Mouse (Mus musculus): Measurements from ENCODE around the gene Bcor. TPM values are rescaled to one million over a fixed set of nuclear protein-coding genes. Genes with fewer than 3 reads are reported as not detected.

Gene Bcor
- polyA plus RNA-seq, 1 experiment from 2014 or later: 14.7 TPM

DNA sequence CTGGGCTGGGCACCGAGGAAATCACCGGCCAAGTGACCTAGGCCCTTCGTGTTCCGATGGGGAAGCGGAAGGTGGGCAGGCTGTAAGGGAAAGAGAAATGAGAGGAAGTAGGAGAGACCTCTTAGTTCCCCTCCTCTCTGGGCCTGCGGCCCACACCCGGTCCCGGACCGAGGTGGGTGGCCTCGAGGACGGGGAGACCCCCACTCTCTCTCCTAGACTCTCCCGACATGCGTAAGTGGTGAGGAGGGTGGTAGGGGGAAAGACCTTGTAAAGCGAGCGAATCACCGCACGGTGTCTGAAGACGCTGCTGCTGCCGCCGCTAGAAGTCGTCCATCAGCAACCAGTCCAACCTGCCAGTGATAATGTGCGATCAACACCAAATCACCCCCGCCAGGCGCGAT, 23.0 kb downstream of the Bcor start:
- H3K9me3 ChIP-seq (replicated peaks; ENCODE audit: control insufficient read depth, low read length, poor library complexity, severe bottlenecking): no peaks in the 10 kb centered on the region
- peaks cover 10% of the 10 kb centered on the region for H3K4me1 ChIP-seq (ENCODE audit: control insufficient read depth, insufficient read depth, low read length)
- peaks cover 32% of the 10 kb centered on the region for H3K27me3 ChIP-seq (ENCODE audit: control insufficient read depth, insufficient read depth, low read depth, low read length)
- peak overlapping the region; percentile 70 for H3K9ac ChIP-seq (ENCODE audit: low read depth, low read length)
- peak overlapping the region; percentile 42 for H3K4me3 ChIP-seq (ENCODE audit: low read depth, low read length)
- no peaks in the 10 kb centered on the region for H3K36me3 ChIP-seq (ENCODE audit: control insufficient read depth, insufficient read depth, low read length)
- 2% methylated on average over 22 of the region's 25 CpGs for WGBS
- H3K4me2 ChIP-seq (ENCODE audit: low read length): peak overlapping the region; percentile 75
- peak; percentile 26; the same call in 1 of the 2 replicates for ATAC-seq
- peak overlapping the region; percentile 89 for H3K27ac ChIP-seq (ENCODE audit: low read length)

DNA sequence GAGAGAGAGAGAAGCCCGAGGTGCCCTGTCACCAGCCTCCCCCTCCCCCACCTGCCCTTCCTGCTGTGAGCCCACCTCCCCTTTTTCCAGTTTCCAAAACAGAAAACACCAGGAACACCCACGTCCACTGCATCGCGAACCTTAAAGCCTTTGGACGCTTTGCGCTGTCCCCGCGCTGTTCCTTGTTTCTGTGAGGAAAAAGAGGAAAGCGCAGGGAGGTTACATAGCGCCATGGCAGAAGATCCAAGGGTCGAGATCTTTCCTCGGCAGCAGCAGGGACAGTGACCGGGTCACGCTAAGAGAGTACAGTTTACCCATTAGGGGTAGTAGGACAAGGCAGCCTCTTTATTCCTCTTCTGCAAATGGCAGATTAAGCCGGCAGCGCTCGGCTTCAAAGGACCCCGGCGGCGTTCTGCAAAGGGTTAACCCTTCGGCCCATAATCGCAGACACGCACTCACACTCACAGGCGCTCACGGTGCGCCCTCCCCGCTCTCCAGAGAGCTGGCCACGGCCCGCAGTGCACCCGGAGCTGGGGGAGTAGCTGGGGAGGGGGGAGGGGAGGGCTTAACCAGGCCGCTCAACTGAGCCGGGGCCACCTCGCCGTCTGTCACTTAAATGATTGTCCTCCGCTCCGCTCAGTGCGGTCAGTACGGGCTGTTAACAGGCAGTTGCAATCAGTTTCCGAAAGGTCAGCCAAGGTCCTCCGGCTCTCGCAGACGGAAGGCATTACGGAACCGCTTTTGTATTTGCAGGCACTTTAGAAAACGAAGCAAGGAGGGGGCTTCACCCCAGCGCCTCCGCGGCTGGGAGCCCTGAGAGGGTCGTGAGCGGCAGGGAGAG, 23.7 kb downstream of the Bcor start:
- H3K4me1 ChIP-seq (ENCODE audit: control insufficient read depth, insufficient read depth, low read length): peaks cover 10% of the 10 kb centered on the region
- WGBS: under 1% methylated on average over 49 of the region's 50 CpGs

DNA sequence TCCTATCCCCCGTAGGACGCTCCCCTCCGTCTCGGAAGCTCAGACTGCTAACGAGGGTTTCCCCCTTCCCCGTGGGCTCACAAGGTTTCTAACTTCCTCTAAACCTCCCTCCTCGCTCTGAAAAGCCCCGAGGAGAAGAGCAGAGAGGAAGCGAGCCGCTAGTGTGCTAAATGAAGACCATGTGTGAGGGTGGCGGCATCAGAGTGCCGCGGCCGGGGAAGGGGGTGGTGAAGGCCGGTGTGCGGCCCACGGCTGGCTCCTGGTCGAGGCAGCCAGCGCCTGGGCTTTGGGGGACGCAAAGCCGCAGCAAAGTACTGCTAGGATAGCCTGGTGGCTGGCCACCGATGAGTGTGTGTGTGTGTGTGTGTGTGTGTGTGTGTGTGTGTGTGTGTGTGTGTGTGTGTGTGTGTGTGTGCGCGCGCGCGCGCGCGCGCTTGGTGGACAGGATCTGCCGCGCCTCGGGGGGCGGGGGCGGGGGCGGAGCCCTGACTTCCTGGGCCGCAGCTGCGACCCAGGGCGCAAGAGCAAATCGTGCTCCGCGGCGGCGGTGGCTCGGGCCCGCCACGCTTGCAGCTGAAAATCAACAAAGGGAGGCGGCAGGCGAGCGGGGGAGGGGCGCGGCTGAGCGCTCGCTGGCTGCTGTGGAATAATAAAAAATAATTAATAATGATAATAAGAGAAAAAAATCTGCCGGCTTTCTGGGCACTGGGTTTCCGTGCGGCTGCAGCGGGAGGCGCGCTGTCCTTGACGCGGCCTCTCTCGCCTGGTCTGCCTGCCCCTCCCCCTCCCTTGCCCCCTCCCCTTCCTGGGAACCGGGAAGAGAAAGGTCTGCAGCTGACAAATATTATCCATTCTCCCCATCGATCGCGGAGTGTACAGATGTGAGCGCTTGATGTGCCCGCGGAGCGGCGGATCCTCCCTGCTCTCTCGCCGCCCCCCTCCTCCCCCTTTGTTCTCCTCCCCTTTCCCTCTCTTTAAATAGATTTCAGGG, 24.7 kb downstream of the Bcor start:
- peak overlapping the region; percentile 75 for H3K4me2 ChIP-seq (ENCODE audit: low read length)
- peak overlapping the region; percentile 66 for H3K9ac ChIP-seq (ENCODE audit: low read depth, low read length)
- no peaks in the 10 kb centered on the region for H3K9me3 ChIP-seq (replicated peaks; ENCODE audit: control insufficient read depth, low read length, poor library complexity, severe bottlenecking)
- no peaks in the 10 kb centered on the region for H3K36me3 ChIP-seq (ENCODE audit: control insufficient read depth, insufficient read depth, low read length)
- WGBS: 2% methylated on average over 53 of the region's 75 CpGs
- ATAC-seq: peak; percentile 67
- H3K4me1 ChIP-seq (ENCODE audit: control insufficient read depth, insufficient read depth, low read length): peaks cover 10% of the 10 kb centered on the region
- peaks cover 42% of the 10 kb centered on the region for H3K27me3 ChIP-seq (ENCODE audit: control insufficient read depth, insufficient read depth, low read depth, low read length)
- H3K4me3 ChIP-seq (ENCODE audit: low read depth, low read length): peak overlapping the region; percentile 42
- H3K27ac ChIP-seq (ENCODE audit: low read length): peak overlapping the region; percentile 89

More for the DNA sequence above, 23.7 kb downstream of the Bcor start:
- Histone ChIP-seq H3K27ac (ENCODE audit: low read length) (peak overlapping the region; percentile 89), H3K36me3 (ENCODE audit: control insufficient read depth, insufficient read depth, low read length) (no peaks in the 10 kb centered on the region), H3K4me3 (ENCODE audit: low read depth, low read length) (peak overlapping the region; percentile 42), H3K27me3 (ENCODE audit: control insufficient read depth, insufficient read depth, low read depth, low read length) (peaks cover 35% of the 10 kb centered on the region), H3K9me3 (replicated peaks; ENCODE audit: control insufficient read depth, low read length, poor library complexity, severe bottlenecking) (no peaks in the 10 kb centered on the region), H3K4me2 (ENCODE audit: low read length) (peak overlapping the region; percentile 75), H3K9ac (ENCODE audit: low read depth, low read length) (peak overlapping the region; percentile 70)
- peak; percentile 36 for ATAC-seq

DNA sequence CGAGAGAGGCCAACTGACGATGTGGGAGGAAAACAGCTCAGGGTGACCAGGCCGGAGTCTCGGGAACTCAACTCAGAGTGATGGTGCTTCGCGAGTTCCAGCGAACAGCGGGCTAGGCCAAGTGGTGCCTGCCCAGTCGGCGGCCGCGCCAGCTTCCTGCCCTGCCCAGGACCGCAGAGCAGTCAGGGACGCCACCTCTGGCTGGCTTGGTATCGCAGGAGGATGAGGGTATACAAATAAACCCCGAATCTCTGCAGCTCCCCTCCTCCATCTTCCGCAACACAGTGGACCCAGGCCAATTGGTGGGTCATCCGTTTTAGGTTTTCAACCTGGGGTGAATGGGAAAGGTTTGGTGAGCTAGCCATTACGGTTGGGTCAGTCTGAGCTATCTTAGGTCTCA, 25.6 kb downstream of the Bcor start:
- H3K9me3 ChIP-seq (replicated peaks; ENCODE audit: control insufficient read depth, low read length, poor library complexity, severe bottlenecking): no peaks in the 10 kb centered on the region
- H3K27me3 ChIP-seq (ENCODE audit: control insufficient read depth, insufficient read depth, low read depth, low read length): peaks cover 44% of the 10 kb centered on the region
- peaks cover 10% of the 10 kb centered on the region for H3K4me1 ChIP-seq (ENCODE audit: control insufficient read depth, insufficient read depth, low read length)
- no peaks in the 10 kb centered on the region for H3K36me3 ChIP-seq (ENCODE audit: control insufficient read depth, insufficient read depth, low read length)
- peak overlapping the region; percentile 42 for H3K4me3 ChIP-seq (ENCODE audit: low read depth, low read length)
- 3% methylated on average over 19 of the region's 19 CpGs for WGBS
- no peak for ATAC-seq
- peak overlapping the region; percentile 75 for H3K4me2 ChIP-seq (ENCODE audit: low read length)
- H3K27ac ChIP-seq (ENCODE audit: low read length): no peak overlapping the region; the same call in 1 of the 2 replicates
- H3K9ac ChIP-seq (ENCODE audit: low read depth, low read length): peak overlapping the region; percentile 66; the same call in 1 of the 2 replicates

DNA sequence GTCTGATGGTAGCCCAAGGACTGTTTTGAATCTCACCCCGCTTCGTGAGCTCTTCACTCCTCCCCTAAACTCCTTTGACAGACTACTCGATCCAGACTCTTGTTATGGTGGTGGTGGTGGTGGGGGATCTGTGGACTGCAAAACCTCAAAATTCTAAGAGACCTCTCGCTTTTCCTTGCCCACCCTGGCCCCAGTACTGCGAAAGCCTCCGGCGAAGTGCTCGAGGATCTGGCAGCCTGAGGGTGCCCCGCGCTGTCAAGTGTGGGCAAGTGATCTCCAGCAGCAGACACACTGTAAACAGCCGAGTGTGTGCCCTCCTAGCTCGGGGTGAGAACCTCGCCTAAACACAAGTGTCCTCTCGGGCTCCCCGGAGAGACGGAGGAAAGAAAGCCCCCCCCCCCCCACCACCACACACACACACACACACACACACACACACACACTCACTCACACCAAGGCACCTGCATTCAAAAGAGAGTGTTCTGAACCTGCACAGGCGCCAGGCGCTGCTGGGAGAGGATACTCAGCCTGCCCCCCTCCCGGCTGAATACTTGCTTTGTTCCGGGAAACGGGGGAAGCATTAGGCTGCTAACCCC, 26.2 kb downstream of the Bcor start:
- Histone ChIP-seq H3K4me3 (ENCODE audit: low read depth, low read length) (peak overlapping the region; percentile 27), H3K9me3 (replicated peaks; ENCODE audit: control insufficient read depth, low read length, poor library complexity, severe bottlenecking) (no peaks in the 10 kb centered on the region), H3K4me2 (ENCODE audit: low read length) (peak overlapping the region; percentile 75), H3K9ac (ENCODE audit: low read depth, low read length) (peak overlapping the region; percentile 66), H3K27ac (ENCODE audit: low read length) (no peak overlapping the region), H3K27me3 (ENCODE audit: control insufficient read depth, insufficient read depth, low read depth, low read length) (peaks cover 48% of the 10 kb centered on the region), H3K4me1 (ENCODE audit: control insufficient read depth, insufficient read depth, low read length) (peaks cover 8% of the 10 kb centered on the region), H3K36me3 (ENCODE audit: control insufficient read depth, insufficient read depth, low read length) (no peaks in the 10 kb centered on the region)
- ATAC-seq: no peak
- WGBS: 4% methylated on average over 18 of the region's 21 CpGs

DNA sequence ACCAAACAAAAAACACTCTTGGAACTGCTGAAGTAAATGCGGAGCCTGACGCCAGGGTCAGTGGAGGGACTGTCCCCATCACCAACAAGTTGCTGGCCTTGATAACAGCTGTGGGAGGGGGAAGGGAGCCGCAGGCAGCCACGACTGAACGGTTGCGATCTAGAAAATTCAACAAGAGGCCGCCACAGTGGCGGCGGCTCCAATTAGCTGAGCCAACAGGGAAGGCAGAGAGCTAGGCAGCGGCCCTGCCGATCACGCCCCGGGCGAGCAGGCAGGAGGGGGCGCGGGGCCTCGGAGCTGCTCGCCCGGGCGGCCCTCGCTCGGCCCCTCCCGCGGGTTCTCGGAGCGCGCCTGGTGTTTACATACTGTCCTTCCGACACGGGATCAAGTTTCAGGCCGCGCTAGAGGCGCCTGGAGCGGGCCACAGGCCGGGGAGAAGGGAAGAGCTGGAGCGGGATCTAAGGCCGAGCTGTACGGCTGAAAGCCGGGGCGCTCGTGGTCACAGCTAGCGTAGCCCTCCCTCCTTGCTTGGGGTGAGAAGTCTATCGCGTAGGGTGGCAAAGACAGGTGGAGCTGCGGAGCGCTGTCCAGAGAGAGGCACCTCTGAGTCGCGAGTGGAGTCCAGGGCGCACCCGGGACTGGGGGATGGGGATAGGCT, 26.8 kb downstream of the Bcor start:
- no peaks in the 10 kb centered on the region for H3K9me3 ChIP-seq (replicated peaks; ENCODE audit: control insufficient read depth, low read length, poor library complexity, severe bottlenecking)
- peaks cover 8% of the 10 kb centered on the region for H3K4me1 ChIP-seq (ENCODE audit: control insufficient read depth, insufficient read depth, low read length)
- H3K4me2 ChIP-seq (ENCODE audit: low read length): peak overlapping the region; percentile 75
- no peak for ATAC-seq
- H3K27ac ChIP-seq (ENCODE audit: low read length): no peak overlapping the region
- H3K9ac ChIP-seq (ENCODE audit: low read depth, low read length): peak overlapping the region; percentile 50
- H3K27me3 ChIP-seq (ENCODE audit: control insufficient read depth, insufficient read depth, low read depth, low read length): peaks cover 48% of the 10 kb centered on the region
- H3K36me3 ChIP-seq (ENCODE audit: control insufficient read depth, insufficient read depth, low read length): no peaks in the 10 kb centered on the region
- H3K4me3 ChIP-seq (ENCODE audit: low read depth, low read length): peak overlapping the region; percentile 27
- WGBS: 2% methylated on average over 48 of the region's 49 CpGs

DNA sequence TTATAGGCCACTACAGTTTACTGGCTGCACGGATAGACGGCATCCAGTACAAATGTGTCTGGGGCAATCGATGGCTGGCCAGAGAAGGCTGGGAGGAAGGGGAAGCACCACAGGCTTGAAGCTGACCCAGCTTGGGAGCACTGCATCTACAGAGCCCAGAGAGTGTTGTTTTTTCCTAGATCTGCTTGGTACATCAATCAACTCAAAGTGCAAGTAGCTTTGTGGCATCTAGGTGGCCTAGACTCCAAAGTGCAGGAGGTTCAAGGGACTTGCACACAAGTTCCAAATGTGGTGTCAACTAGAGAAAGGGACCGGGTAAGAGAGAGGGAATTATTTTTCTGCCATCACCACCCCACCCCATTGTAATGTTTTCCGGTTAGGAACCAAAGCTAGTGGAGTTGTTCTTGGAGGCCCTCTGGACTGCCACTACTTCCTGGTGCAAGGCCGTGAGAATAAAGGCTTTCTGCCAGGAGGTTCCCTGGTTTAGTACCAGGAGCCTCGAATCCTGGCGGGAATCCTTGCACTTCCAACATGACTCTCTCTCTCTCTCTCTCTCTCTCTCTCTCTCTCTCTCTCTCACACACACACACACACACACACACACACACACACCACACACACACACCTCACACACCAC, 27.5 kb downstream of the Bcor start:
- Histone ChIP-seq H3K4me3 (ENCODE audit: low read depth, low read length) (no peak overlapping the region), H3K9me3 (replicated peaks; ENCODE audit: control insufficient read depth, low read length, poor library complexity, severe bottlenecking) (no peaks in the 10 kb centered on the region), H3K4me1 (ENCODE audit: control insufficient read depth, insufficient read depth, low read length) (peaks cover 8% of the 10 kb centered on the region), H3K4me2 (ENCODE audit: low read length) (peak overlapping the region; percentile 75), H3K36me3 (ENCODE audit: control insufficient read depth, insufficient read depth, low read length) (no peaks in the 10 kb centered on the region), H3K27ac (ENCODE audit: low read length) (no peak overlapping the region), H3K27me3 (ENCODE audit: control insufficient read depth, insufficient read depth, low read depth, low read length) (peaks cover 45% of the 10 kb centered on the region), H3K9ac (ENCODE audit: low read depth, low read length) (no peak overlapping the region)
- ATAC-seq: no peak
- 48% methylated on average over 8 of the region's 8 CpGs for WGBS
